Mouse (Mus musculus): Measurements from ENCODE around the gene Spsb4. TPM values are rescaled to one million over a fixed set of nuclear protein-coding genes. Genes with fewer than 3 reads are reported as not detected.

The Spsb4 gene
- polyA plus RNA-seq, 1 experiment from 2014 or later = 174 TPM

- peak overlapping the region; percentile 76; the same call in 1 of the 2 replicates for H3K4me3 ChIP-seq
- WGBS = 62% methylated on average over 15 of the region's 15 CpGs
- peak overlapping the region; percentile 98 for H3K27ac ChIP-seq (replicated peaks)
- H3K4me1 ChIP-seq = peaks cover 78% of the 10 kb centered on the region
- no peak for DNase-seq (ENCODE audit: low spot score)
- H3K36me3 ChIP-seq = peaks cover 79% of the 10 kb centered on the region
- H3K9me3 ChIP-seq (replicated peaks) = peaks cover 4% of the 10 kb centered on the region; the same call in 1 of the 2 replicates
- no peaks in the 10 kb centered on the region for H3K27me3 ChIP-seq (ENCODE audit: low read depth, poor library complexity, severe bottlenecking)
Observed at GRCm38 (mm10) chr9:97011454-97012195, 7.0 kb downstream of the Spsb4 start.

GRCm38 (mm10) chr9:97010447-97010846 lies 8.2 kb downstream of the Spsb4 start:
- WGBS = 88% methylated on average over 6 of the region's 6 CpGs
- no peak for DNase-seq (ENCODE audit: low spot score)
- Histone ChIP-seq H3K27ac (replicated peaks) (peak overlapping the region; percentile 33; the same call in 1 of the 2 replicates), H3K9me3 (replicated peaks) (peaks cover 4% of the 10 kb centered on the region; the same call in 1 of the 2 replicates), H3K36me3 (peaks cover 89% of the 10 kb centered on the region), H3K4me1 (peaks cover 67% of the 10 kb centered on the region), H3K27me3 (ENCODE audit: low read depth, poor library complexity, severe bottlenecking) (no peaks in the 10 kb centered on the region), H3K4me3 (no peak overlapping the region)

GRCm38 (mm10) chr9:97004726-97005125 lies 13.9 kb downstream of the Spsb4 start:
- no peak for DNase-seq (ENCODE audit: low spot score)
- Histone ChIP-seq H3K9me3 (replicated peaks) (peaks cover 4% of the 10 kb centered on the region; the same call in 1 of the 2 replicates), H3K27ac (replicated peaks) (0 out of 2 replicates have a peak overlapping the region, but pooled peaks have one; percentile 33), H3K27me3 (ENCODE audit: low read depth, poor library complexity, severe bottlenecking) (no peaks in the 10 kb centered on the region), H3K36me3 (peaks cover 85% of the 10 kb centered on the region), H3K4me1 (peaks cover 52% of the 10 kb centered on the region), H3K4me3 (no peak overlapping the region)
- WGBS = 56% methylated on average over 3 of the region's 3 CpGs

GRCm38 (mm10) chr9:97003173-97003572 lies 15.5 kb downstream of the Spsb4 start:
- Histone ChIP-seq H3K36me3 (peaks cover 81% of the 10 kb centered on the region), H3K27me3 (ENCODE audit: low read depth, poor library complexity, severe bottlenecking) (no peaks in the 10 kb centered on the region), H3K9me3 (replicated peaks) (no peaks in the 10 kb centered on the region), H3K4me3 (no peak overlapping the region), H3K27ac (replicated peaks) (no peak overlapping the region), H3K4me1 (peaks cover 56% of the 10 kb centered on the region)
- DNase-seq (ENCODE audit: low spot score) = no peak
- 78% methylated on average over 5 of the region's 5 CpGs for WGBS

- Histone ChIP-seq H3K27ac (replicated peaks) (peak overlapping the region; percentile 35; the same call in 1 of the 2 replicates), H3K4me3 (no peak overlapping the region), H3K36me3 (peaks cover 81% of the 10 kb centered on the region), H3K9me3 (replicated peaks) (no peaks in the 10 kb centered on the region), H3K27me3 (ENCODE audit: low read depth, poor library complexity, severe bottlenecking) (no peaks in the 10 kb centered on the region), H3K4me1 (peaks cover 56% of the 10 kb centered on the region)
- DNase-seq (ENCODE audit: low spot score) = no peak
- 91% methylated on average over 8 of the region's 8 CpGs for WGBS
Observed at GRCm38 (mm10) chr9:97002654-97003053, 16.0 kb downstream of the Spsb4 start.

- WGBS = 84% methylated on average over 7 of the region's 7 CpGs
- H3K27ac ChIP-seq (replicated peaks) = peak overlapping the region; percentile 35
Observed at GRCm38 (mm10) chr9:97002025-97002424, 16.6 kb downstream of the Spsb4 start.

GRCm38 (mm10) chr9:97001458-97001857 lies 17.2 kb downstream of the Spsb4 start:
- Histone ChIP-seq H3K9me3 (replicated peaks) (no peaks in the 10 kb centered on the region), H3K36me3 (peaks cover 81% of the 10 kb centered on the region), H3K4me3 (no peak overlapping the region), H3K4me1 (peaks cover 53% of the 10 kb centered on the region), H3K27me3 (ENCODE audit: low read depth, poor library complexity, severe bottlenecking) (no peaks in the 10 kb centered on the region), H3K27ac (replicated peaks) (0 out of 2 replicates have a peak overlapping the region, but pooled peaks have one; percentile 13)
- no peak for DNase-seq (ENCODE audit: low spot score)
- 85% methylated on average over 10 of the region's 10 CpGs for WGBS

More at GRCm38 (mm10) chr9:97002025-97002424, 16.6 kb downstream of the Spsb4 start:
- H3K4me1 ChIP-seq = peaks cover 57% of the 10 kb centered on the region
- DNase-seq (ENCODE audit: low spot score) = no peak
- no peak overlapping the region for H3K4me3 ChIP-seq
- H3K9me3 ChIP-seq (replicated peaks) = no peaks in the 10 kb centered on the region
- H3K27me3 ChIP-seq (ENCODE audit: low read depth, poor library complexity, severe bottlenecking) = no peaks in the 10 kb centered on the region
- H3K36me3 ChIP-seq = peaks cover 81% of the 10 kb centered on the region

- peaks cover 7% of the 10 kb centered on the region; the same call in 1 of the 2 replicates for H3K9me3 ChIP-seq (replicated peaks)
- peaks cover 84% of the 10 kb centered on the region for H3K36me3 ChIP-seq
- peaks cover 6% of the 10 kb centered on the region; the same call in 1 of the 2 replicates for H3K27me3 ChIP-seq (ENCODE audit: low read depth, poor library complexity, severe bottlenecking)
- no peak overlapping the region for H3K27ac ChIP-seq (replicated peaks)
- no peak for DNase-seq (ENCODE audit: low spot score)
- WGBS = 93% methylated on average over 25 of the region's 25 CpGs
- no peak overlapping the region for H3K4me3 ChIP-seq
- peaks cover 72% of the 10 kb centered on the region for H3K4me1 ChIP-seq
Observed at GRCm38 (mm10) chr9:96995717-96996116, 22.9 kb downstream of the Spsb4 start.

- H3K9me3 ChIP-seq (replicated peaks) = peaks cover 7% of the 10 kb centered on the region; the same call in 1 of the 2 replicates
- WGBS = 89% methylated on average over 9 of the region's 9 CpGs
- peaks cover 77% of the 10 kb centered on the region for H3K36me3 ChIP-seq
- DNase-seq (ENCODE audit: low spot score) = no peak
- H3K27me3 ChIP-seq (ENCODE audit: low read depth, poor library complexity, severe bottlenecking) = peaks cover 6% of the 10 kb centered on the region; the same call in 1 of the 2 replicates
- H3K4me3 ChIP-seq = no peak overlapping the region
- 0 out of 2 replicates have a peak overlapping the region, but pooled peaks have one; percentile 29 for H3K27ac ChIP-seq (replicated peaks)
- peaks cover 75% of the 10 kb centered on the region for H3K4me1 ChIP-seq
Observed at GRCm38 (mm10) chr9:96994733-96995132, 23.9 kb downstream of the Spsb4 start.

- peak overlapping the region; percentile 76 for H3K27ac ChIP-seq (replicated peaks)
- H3K4me1 ChIP-seq = peaks cover 99% of the 10 kb centered on the region
- peaks cover 6% of the 10 kb centered on the region; the same call in 1 of the 2 replicates for H3K9me3 ChIP-seq (replicated peaks)
- WGBS = 86% methylated on average over 14 of the region's 14 CpGs
- H3K4me3 ChIP-seq = no peak overlapping the region
- no peak for DNase-seq (ENCODE audit: low spot score)
- peaks cover 25% of the 10 kb centered on the region for H3K27me3 ChIP-seq (ENCODE audit: low read depth, poor library complexity, severe bottlenecking)
- peaks cover 71% of the 10 kb centered on the region for H3K36me3 ChIP-seq
Observed at GRCm38 (mm10) chr9:96991118-96991517, 27.5 kb downstream of the Spsb4 start.

GRCm38 (mm10) chr9:96989389-96989990 lies 29.2 kb downstream of the Spsb4 start:
- Histone ChIP-seq H3K27ac (replicated peaks) (peak overlapping the region; percentile 76), H3K4me3 (peak overlapping the region; percentile 27), H3K36me3 (peaks cover 71% of the 10 kb centered on the region), H3K27me3 (ENCODE audit: low read depth, poor library complexity, severe bottlenecking) (peaks cover 41% of the 10 kb centered on the region), H3K4me1 (peaks cover 99% of the 10 kb centered on the region), H3K9me3 (replicated peaks) (no peaks in the 10 kb centered on the region)
- peak; percentile 94 for DNase-seq (ENCODE audit: low spot score)
- WGBS = 7% methylated on average over 10 of the region's 10 CpGs

GRCm38 (mm10) chr9:96986797-96987473 lies 31.7 kb downstream of the Spsb4 start:
- Histone ChIP-seq H3K27ac (replicated peaks) (peak overlapping the region; percentile 76), H3K4me3 (no peak overlapping the region), H3K36me3 (peaks cover 63% of the 10 kb centered on the region), H3K4me1 (peaks cover 100% of the 10 kb centered on the region), H3K9me3 (replicated peaks) (no peaks in the 10 kb centered on the region), H3K27me3 (ENCODE audit: low read depth, poor library complexity, severe bottlenecking) (peaks cover 51% of the 10 kb centered on the region)
- WGBS = 75% methylated on average over 11 of the region's 11 CpGs
- DNase-seq (ENCODE audit: low spot score) = no peak
